Comparison of ENCODE assay signal across 26 mouse cellular contexts in genomic region chr6:53447479-53447878, GRCm38 (mm10).
DNase-seq lines count a peak whose midpoint lies in the region; ATAC-seq and TF ChIP-seq lines count a peak whose summit lies in the region.
"Had no signal": no experiment of that assay in that cellular context is flagged by ENCODE, and none has a peak within 500 bp of the region (broad histone marks: within the 10 kb centered on the region; RNA-seq: fewer than 3 reads in every experiment).

No protein-coding gene starts in this region.

- no peak for TF ChIP-seq POLR2A in bone marrow, adult 2 months (IDR thresholded peaks at IDR 0.05; ENCODE audit: borderline replicate concordance, control insufficient read depth, low read depth, low read length)
- no peak for TF ChIP-seq POLR2A in heart, adult 2 months (IDR thresholded peaks at IDR 0.05; ENCODE audit: insufficient read depth, low read depth, low read length)

- H3K4me3 ChIP-seq in liver, postnatal 0 days (ENCODE audit: low read depth, low read length): no peak overlapping the region
- H3K4me3 ChIP-seq in liver, embryonic 12.5 days: no peak overlapping the region
- no peak overlapping the region for H3K4me3 ChIP-seq in bone marrow, adult 2 months (replicated peaks; ENCODE audit: control insufficient read depth, low read depth, low read length)
- peak overlapping the region; percentile 26 for H3K4me3 ChIP-seq in megakaryocyte, embryonic 14.5 days (replicated peaks)
- H3K4me3 ChIP-seq in heart, adult 2 months: no peak overlapping the region
- H3K4me3 ChIP-seq: forebrain, embryonic 10.5 days; forebrain, embryonic 13.5 days; gastrocnemius, adult 2 months; hindbrain, embryonic 12.5 days; hindbrain, embryonic 15.5 days had no signal

- no peak overlapping the region for H3K4me2 ChIP-seq in liver, postnatal 0 days (ENCODE audit: low read depth, low read length)
- H3K4me2 ChIP-seq in liver, embryonic 12.5 days: no peak overlapping the region
- H3K4me2 ChIP-seq: forebrain, embryonic 13.5 days; heart, embryonic 11.5 days; hindbrain, embryonic 12.5 days; hindbrain, embryonic 15.5 days had no signal

- H3K9ac ChIP-seq in liver, postnatal 0 days (replicated peaks): no peak overlapping the region
- H3K9ac ChIP-seq in liver, embryonic 12.5 days: no peak overlapping the region
- H3K9ac ChIP-seq in heart, adult 2 months (ENCODE audit: low read depth, low read length): no peak overlapping the region
- H3K9ac ChIP-seq: forebrain, embryonic 13.5 days; hindbrain, embryonic 12.5 days; hindbrain, embryonic 15.5 days had no signal

- WGBS in liver, postnatal 0 days (ENCODE audit: insufficient replicate concordance): 54% methylated on average over 9 of the region's 9 CpGs
- WGBS in liver, embryonic 12.5 days (ENCODE audit: insufficient replicate concordance): 64% methylated on average over 9 of the region's 9 CpGs
- WGBS in bone marrow, adult 2 months: 35% methylated on average over 9 of the region's 9 CpGs
- WGBS in heart, adult 2 months: 90% methylated on average over 9 of the region's 9 CpGs

- no peaks in the 10 kb centered on the region for H3K79me2 ChIP-seq in heart, adult 2 months (replicated peaks; ENCODE audit: control insufficient read depth, insufficient read depth, low read length)

- no peak for DNase-seq in liver, postnatal 0 days
- no peak for DNase-seq in heart, adult 2 months
- DNase-seq in spleen, postnatal 10 days (ENCODE audit: low spot score in 2 of 2): no peak
- DNase-seq in layer of hippocampus, adult 9-10 months (ENCODE audit: low spot score): no peak
- DNase-seq: adrenal gland, adult 2 months; adrenal gland, postnatal 14 days; B cell, adult 2 months; cerebellum, adult 11-12 months; cerebellum, adult 8-10 months; cerebellum, postnatal 10 days; cerebellum, postnatal 36 days; gastrocnemius, adult 2 months; gastrocnemius, postnatal 14 days; heart, adult 18-20 months had no signal

- TF ChIP-seq EP300 in liver, postnatal 0 days (IDR thresholded peaks at IDR 0.05; ENCODE audit: low read depth): no peak
- no peak for TF ChIP-seq EP300 in heart, adult 2 months (IDR thresholded peaks at IDR 0.05; ENCODE audit: insufficient read depth, low read depth, low read length)

- intact Hi-C loops in heart, adult 2 months (cut with DNase I): no loop called here

- H3K27ac ChIP-seq in liver, postnatal 0 days (ENCODE audit: low read depth): peak overlapping the region; percentile 51; the same call in 1 of the 2 replicates
- H3K27ac ChIP-seq in liver, embryonic 12.5 days: no peak overlapping the region
- peak overlapping the region; percentile 90 for H3K27ac ChIP-seq in bone marrow, adult 2 months (ENCODE audit: control insufficient read depth, insufficient read depth, low read depth, low read length, poor library complexity)
- no peak overlapping the region for H3K27ac ChIP-seq in heart, adult 2 months
- H3K27ac ChIP-seq: forebrain, embryonic 10.5 days; forebrain, embryonic 13.5 days; gastrocnemius, adult 2 months; hindbrain, embryonic 12.5 days; hindbrain, embryonic 15.5 days had no signal

- H3K36me3 ChIP-seq in liver, postnatal 0 days (replicated peaks; ENCODE audit: insufficient read depth, low read length): no peaks in the 10 kb centered on the region
- H3K36me3 ChIP-seq in liver, embryonic 12.5 days: no peaks in the 10 kb centered on the region
- no peaks in the 10 kb centered on the region for H3K36me3 ChIP-seq in megakaryocyte, embryonic 14.5 days (replicated peaks; ENCODE audit: low read length)
- H3K36me3 ChIP-seq in heart, adult 2 months (ENCODE audit: control insufficient read depth, insufficient read depth, low read length): no peaks in the 10 kb centered on the region
- H3K36me3 ChIP-seq: forebrain, embryonic 10.5 days; G1E; hindbrain, embryonic 12.5 days; hindbrain, embryonic 15.5 days had no signal

- no peak for TF ChIP-seq CTCF in liver, postnatal 0 days (IDR thresholded peaks at IDR 0.05; ENCODE audit: low read depth)
- no peak for TF ChIP-seq CTCF in bone marrow, adult 2 months (IDR thresholded peaks at IDR 0.05; ENCODE audit: control insufficient read depth, insufficient read depth, low read length)
- TF ChIP-seq CTCF in heart, adult 2 months (IDR thresholded peaks at IDR 0.05): no peak

- H3K9me3 ChIP-seq in liver, postnatal 0 days (ENCODE audit: low read length): no peaks in the 10 kb centered on the region
- no peaks in the 10 kb centered on the region for H3K9me3 ChIP-seq in liver, embryonic 12.5 days (replicated peaks)
- no peaks in the 10 kb centered on the region for H3K9me3 ChIP-seq in megakaryocyte, embryonic 14.5 days
- H3K9me3 ChIP-seq: forebrain, embryonic 10.5 days; forebrain, embryonic 13.5 days; hindbrain, embryonic 12.5 days; hindbrain, embryonic 15.5 days had no signal

- peaks cover 60% of the 10 kb centered on the region for H3K27me3 ChIP-seq in liver, postnatal 0 days (ENCODE audit: insufficient read depth, low read length)
- peaks cover 3% of the 10 kb centered on the region; the same call in 1 of the 2 replicates for H3K27me3 ChIP-seq in liver, embryonic 12.5 days (replicated peaks)
- peaks cover 2% of the 10 kb centered on the region for H3K27me3 ChIP-seq in megakaryocyte, embryonic 14.5 days (replicated peaks)
- H3K27me3 ChIP-seq in heart, adult 2 months (ENCODE audit: control insufficient read depth, insufficient read depth, low read length): no peaks in the 10 kb centered on the region
- H3K27me3 ChIP-seq: forebrain, embryonic 13.5 days; hindbrain, embryonic 12.5 days; hindbrain, embryonic 15.5 days; Patski had no signal

- ATAC-seq in liver, postnatal 0 days: no peak
- ATAC-seq in liver, embryonic 12.5 days: no peak
- ATAC-seq in granulocyte monocyte progenitor cell, adult 5-6 weeks (replicated peaks; ENCODE audit: poor library complexity, severe bottlenecking): peak; percentile 49
- ATAC-seq: forebrain, embryonic 13.5 days; forebrain, embryonic 16.5 days; Patski had no signal

- peaks cover 12% of the 10 kb centered on the region for H3K4me1 ChIP-seq in liver, postnatal 0 days (ENCODE audit: insufficient read depth)
- H3K4me1 ChIP-seq in liver, embryonic 12.5 days: no peaks in the 10 kb centered on the region
- peaks cover 12% of the 10 kb centered on the region; the same call in 1 of the 2 replicates for H3K4me1 ChIP-seq in bone marrow, adult 2 months (ENCODE audit: control insufficient read depth, insufficient read depth, low read length)
- peaks cover 78% of the 10 kb centered on the region for H3K4me1 ChIP-seq in megakaryocyte, embryonic 14.5 days
- H3K4me1 ChIP-seq in heart, adult 2 months (ENCODE audit: control insufficient read depth, insufficient read depth, low read length): no peaks in the 10 kb centered on the region; the same call in none of the 2 replicates

Comparison
In these comparisons a context has a peak if more than half of its experiments do, and no peak if none do; other contexts are left out.
1. H3K27ac ChIP-seq: peak in liver, postnatal 0 days (single experiment) and bone marrow, adult 2 months (single experiment); none in liver, embryonic 12.5 days (single experiment) and heart, adult 2 months (single experiment).